Mouse (Mus musculus): Measurements from ENCODE around the gene Arfip2. TPM values are rescaled to one million over a fixed set of nuclear protein-coding genes. Genes with fewer than 3 reads are reported as not detected.
A peak's percentile ranks its signal among the peaks of the same experiment; 100 is the strongest.

The Arfip2 gene
- total RNA-seq (2021) = 10 to 100 TPM; 13.4 TPM

- peak; percentile 95 for DNase-seq
- intact Hi-C loops (cut with DNase I) = loop anchor here (2.0 kb wide), 3 partner anchors 86 to 170 kb away; partner anchors contain the start of genes Ilk, Mrpl17, Rrp8 and Smpd1
Measured at GRCm38 (mm10) chr7:105640233-105640893, at the start of gene Arfip2, which contains the start of gene Gm45799. Arfip2 (minus strand) TSS chr7:105640416. Gm45799 (plus strand) TSS chr7:105640552.

DNA sequence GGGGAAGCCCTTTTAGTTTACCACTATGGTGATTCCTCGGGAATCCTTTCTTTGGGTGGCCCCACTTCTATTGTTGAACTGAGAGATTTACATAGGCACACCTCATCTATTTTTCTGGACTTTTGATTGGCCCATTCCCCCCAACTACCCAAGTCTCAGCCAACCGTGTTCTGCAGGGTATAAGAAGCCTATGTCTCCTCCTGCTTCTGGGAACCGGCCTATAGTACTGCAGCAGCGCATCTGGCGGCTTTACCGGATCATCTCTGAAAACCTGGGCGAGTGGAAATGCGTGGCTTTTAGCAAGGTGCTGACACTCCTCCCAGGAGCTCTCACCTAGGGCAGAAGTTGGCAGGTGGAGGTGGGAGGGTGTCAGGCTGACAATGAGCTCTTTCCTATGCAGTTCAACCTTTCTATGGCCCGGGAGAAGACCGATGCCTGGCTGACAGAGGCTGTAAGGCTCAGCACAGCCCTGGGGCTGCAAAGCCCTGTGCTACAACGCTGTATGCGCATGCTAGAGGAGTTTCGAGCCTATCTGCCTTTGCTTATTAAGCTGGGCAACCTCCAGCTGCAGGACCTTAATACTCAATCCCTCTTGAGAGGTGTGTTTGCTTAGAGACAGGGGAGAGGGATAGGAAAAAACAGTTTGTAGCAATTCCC is 45.5 kb upstream of the Arfip2 start:
- intact Hi-C loops (cut with DNase I) = no loop called here

DNA sequence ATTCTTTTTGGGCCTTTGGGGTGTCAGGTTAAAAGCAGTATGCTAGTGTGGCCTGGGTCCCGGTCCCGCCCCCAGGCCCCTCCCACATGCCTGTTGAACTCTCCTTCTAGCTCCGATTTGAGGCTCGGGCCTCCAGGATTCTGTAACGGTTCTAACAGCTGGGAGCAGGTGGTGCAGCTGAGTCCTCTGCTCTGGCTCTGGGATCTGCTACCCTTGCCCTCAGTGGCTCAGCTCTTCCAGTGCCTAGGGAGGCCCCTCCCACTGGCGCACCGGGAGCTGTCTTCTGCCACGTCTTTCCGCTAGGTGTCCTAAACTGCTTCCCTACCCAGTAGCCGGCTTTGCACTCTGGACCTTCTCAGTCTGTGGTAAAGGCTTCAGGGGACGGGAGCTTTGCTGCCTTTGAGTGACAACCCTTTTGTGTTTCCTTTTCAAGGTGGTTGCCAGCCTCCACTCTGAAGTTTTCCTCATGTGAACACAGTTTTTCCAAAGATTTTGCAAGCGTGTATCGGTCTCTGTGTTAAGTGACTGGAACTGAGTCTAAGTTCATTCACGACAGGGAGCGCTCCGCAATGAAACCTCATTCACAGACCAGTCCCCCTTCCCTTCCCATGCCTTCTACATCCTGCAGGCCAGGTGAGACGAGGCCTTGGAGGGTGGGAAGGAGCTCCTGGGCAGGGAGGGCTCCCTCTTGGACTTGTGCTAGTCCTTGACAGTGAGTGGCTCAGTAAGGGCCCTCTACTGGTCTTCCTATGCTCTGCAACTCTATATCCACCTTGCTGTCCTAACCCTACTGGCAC is 10.6 kb upstream of the Arfip2 start, which contains the start of gene Dnhd1:
Gene Dnhd1 (plus strand): TSS at position 189 of the 797 bp plus-strand sequence.
- intact Hi-C loops (cut with DNase I) = loop anchor here (5.0 kb wide), 1 partner anchor 39 kb away; no protein-coding TSS in a partner anchor
- DNase-seq = peak; percentile 71 to 75

More for the DNA sequence above, 45.5 kb upstream of the Arfip2 start:
- DNase-seq = no peak

GRCm38 (mm10) chr7:105641936-105642335 is 1.7 kb upstream of the Arfip2 start:
- intact Hi-C loops (cut with DNase I) = loop anchor here (2.0 kb wide), 3 partner anchors 87 to 169 kb away; partner anchors contain the start of genes Ilk, Mrpl17, Rrp8 and Smpd1
- no peak for DNase-seq

- DNase-seq = peak in 1 of 2 experiments; percentile 32
- intact Hi-C loops (cut with DNase I) = loop anchor here (2.0 kb wide), 3 partner anchors 86 to 170 kb away; partner anchors contain the start of genes Ilk, Mrpl17, Rrp8 and Smpd1
Measured at GRCm38 (mm10) chr7:105640894-105641255, 659 bp upstream of the Arfip2 start.

GRCm38 (mm10) chr7:105639756-105640155 is 460 bp downstream of the Arfip2 start, which contains the start of gene Timm10b:
Timm10b (plus strand) TSS chr7:105640056.
- intact Hi-C loops (cut with DNase I) = loop anchor here (2.0 kb wide), 3 partner anchors 85 to 171 kb away; partner anchors contain the start of genes Ilk, Mrpl17, Rrp8 and Smpd1
- no peak for DNase-seq

- no peak for DNase-seq
- intact Hi-C loops (cut with DNase I) = no loop called here
Measured at GRCm38 (mm10) chr7:105639304-105639703, 912 bp downstream of the Arfip2 start.

- no peak for DNase-seq
- intact Hi-C loops (cut with DNase I) = no loop called here
Measured at GRCm38 (mm10) chr7:105638776-105639175, 1.4 kb downstream of the Arfip2 start.

DNA sequence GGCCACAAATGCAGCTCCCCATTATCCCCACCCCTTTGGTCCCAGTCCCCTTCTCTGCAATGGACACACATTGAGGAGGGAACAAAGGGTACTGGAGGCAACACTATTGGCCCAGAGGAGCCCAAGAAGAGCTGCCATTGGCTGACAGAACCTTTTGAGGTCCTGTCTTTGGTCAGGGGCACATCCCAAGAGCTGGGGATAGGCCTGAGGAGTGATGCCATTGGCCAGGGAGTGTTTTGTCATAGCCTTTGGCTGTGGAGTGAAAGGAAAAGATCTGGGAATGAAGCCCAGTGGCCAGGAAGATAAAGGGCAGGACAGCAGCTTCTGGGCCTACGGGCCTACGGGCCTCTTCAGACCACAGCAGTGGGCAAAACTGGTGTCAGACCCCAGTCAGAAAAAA is 4.5 kb downstream of the Arfip2 start:
- intact Hi-C loops (cut with DNase I) = no loop called here
- peak in 1 of 2 experiments; percentile 28 for DNase-seq

DNA sequence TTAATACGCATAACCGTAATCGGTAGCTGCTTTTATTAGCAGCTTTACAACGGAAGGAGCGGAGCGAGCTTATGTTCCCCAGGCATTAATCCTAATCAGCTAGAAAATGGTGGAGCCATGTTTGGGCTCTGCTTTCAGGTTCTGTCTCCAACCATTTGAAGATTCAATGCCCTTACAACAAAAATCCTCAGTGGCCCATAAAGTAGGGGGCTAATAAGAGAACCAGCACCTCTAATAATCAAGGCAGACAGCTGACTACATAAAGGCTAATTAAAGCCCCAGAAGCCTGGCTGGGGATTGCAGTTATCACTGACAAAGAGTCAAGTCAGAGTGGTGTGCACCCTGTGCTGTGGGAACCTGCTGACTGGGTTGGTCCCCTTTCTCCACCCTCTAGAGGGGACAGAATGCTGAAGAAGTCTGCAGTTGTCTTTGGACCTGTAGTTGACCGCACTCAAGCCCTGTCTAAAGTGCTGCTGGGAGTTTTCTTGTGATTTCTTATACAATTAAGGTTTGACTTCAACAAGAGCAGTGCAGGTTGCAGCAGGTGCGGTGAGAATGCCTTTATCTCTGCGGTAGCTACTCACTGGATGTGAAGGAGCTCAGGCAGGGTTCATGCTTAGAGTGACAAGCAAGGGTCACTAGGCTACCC is 5.8 kb downstream of the Arfip2 start:
- DNase-seq = no peak
- intact Hi-C loops (cut with DNase I) = loop anchor here (5.0 kb wide), 2 partner anchors 152 to 237 kb away; partner anchors contain the start of gene Cavin3

DNA sequence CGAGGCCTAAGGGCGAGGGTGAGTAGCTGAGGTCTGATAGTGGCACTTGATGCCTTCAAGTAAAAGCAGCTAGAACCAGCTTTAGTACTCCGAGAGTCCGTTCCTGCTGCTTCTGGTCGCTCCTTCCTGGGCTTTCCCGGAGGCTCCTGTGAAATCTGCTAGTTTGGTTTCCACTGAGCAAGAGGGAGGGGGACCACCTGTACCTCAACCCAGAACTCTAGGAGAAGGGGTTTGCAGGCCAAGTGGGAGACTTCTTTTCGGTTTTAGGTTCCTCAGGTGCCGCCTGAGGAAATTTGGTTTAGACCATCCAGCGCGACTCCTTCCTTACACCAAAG is 6.4 kb downstream of the Arfip2 start:
- DNase-seq = no peak
- intact Hi-C loops (cut with DNase I) = loop anchor here (5.0 kb wide), 2 partner anchors 151 to 236 kb away; partner anchors contain the start of gene Cavin3

- intact Hi-C loops (cut with DNase I) = loop anchor here (5.0 kb wide), 2 partner anchors 151 to 236 kb away; partner anchors contain the start of gene Cavin3
- DNase-seq = peak; percentile 92 to 93
Measured at GRCm38 (mm10) chr7:105633127-105633800, 7.0 kb downstream of the Arfip2 start, which contains the start of gene Trim3. Trim3 (minus strand) TSS chr7:105633571.

DNA sequence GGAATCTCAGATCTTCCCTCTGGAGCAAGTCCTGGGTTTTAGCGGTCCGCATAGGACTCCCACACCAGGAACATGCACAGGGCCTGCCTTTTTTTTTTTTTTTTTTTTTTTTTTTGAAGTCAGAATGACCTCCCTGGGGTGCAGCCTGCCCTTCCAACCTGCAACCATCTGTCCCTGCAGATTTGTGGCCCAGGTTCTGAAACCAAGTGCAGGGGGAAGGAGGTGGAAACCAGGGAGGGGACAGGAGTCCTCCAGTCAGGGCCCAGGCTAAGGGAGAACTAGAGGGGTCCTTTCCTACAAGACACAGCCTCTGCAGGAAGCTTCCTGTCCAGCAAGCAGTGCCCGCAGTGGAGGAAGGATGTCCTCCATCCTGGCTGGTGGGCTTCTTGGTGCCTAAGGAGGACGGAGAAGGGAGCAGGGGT is 7.7 kb downstream of the Arfip2 start:
- intact Hi-C loops (cut with DNase I) = loop anchor here (5.0 kb wide), 2 partner anchors 150 to 235 kb away; partner anchors contain the start of gene Cavin3
- DNase-seq = peak in 1 of 2 experiments; percentile 38

GRCm38 (mm10) chr7:105628633-105629032 is 11.6 kb downstream of the Arfip2 start:
- intact Hi-C loops (cut with DNase I) = loop anchor here (1.0 kb wide), 1 partner anchor 47 kb away; the partner anchor contains the start of gene Apbb1
- peak; percentile 70 to 74 for DNase-seq

- DNase-seq = no peak
- intact Hi-C loops (cut with DNase I) = no loop called here
Measured at GRCm38 (mm10) chr7:105625397-105625796, 14.8 kb downstream of the Arfip2 start.

GRCm38 (mm10) chr7:105621646-105622292 is 18.4 kb downstream of the Arfip2 start:
- intact Hi-C loops (cut with DNase I) = no loop called here

GRCm38 (mm10) chr7:105621053-105621452 is 19.2 kb downstream of the Arfip2 start:
- intact Hi-C loops (cut with DNase I) = no loop called here
- no peak for DNase-seq

More at GRCm38 (mm10) chr7:105621646-105622292, 18.4 kb downstream of the Arfip2 start:
- no peak for DNase-seq

DNA sequence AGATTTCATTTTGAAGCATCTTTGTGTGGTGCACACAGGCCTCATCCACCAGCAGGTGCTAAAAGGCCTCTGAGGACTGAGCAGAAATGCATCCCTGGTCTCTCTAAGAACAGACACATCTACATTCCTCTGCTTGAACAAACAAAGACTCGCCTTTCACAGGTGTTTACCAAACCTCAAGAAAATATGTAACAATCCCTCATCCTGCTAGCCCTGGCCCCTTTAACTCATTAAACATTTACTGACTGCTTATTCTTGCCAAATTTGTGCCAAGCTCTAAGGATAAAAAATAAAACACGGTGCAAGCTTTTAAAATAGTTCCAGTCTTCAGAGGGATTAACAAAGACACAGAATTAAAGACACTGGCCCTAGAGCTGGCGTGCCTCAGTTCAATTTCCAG is 20.5 kb downstream of the Arfip2 start:
- no peak for DNase-seq
- intact Hi-C loops (cut with DNase I) = no loop called here

Measured in heart, postnatal 36 days (tissue).